8 mouse cellular contexts compared by ENCODE assay signal in the genomic region with DNA sequence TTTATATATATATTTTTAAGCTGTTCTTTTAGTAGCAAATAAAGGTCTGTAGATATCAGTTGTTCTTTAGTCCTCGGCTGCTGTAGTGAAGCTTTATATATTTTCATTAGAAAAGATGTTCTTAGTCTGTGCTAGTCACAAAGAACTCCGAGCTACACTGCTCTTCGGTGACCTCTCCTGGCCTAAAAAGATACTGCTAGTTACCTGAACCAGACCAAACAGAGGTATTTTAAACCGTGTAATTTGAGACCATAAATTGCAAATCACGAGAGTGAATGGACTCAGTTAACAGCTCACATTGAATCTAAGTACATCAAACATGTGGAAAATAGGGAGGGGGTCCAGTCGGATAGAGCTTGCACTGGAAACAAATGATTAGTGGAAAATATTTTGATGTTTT.
A peak's percentile ranks its signal among the peaks of the same experiment; 100 is the strongest.
DNase-seq lines count a peak whose midpoint lies in the region; ATAC-seq and TF ChIP-seq lines count a peak whose summit lies in the region.

No protein-coding gene starts in this region.

- H3K4me1 ChIP-seq in intestine, postnatal 0 days (replicated peaks; ENCODE audit: control insufficient read depth, insufficient read depth, low read length): no peaks in the 10 kb centered on the region
- H3K4me1 ChIP-seq in intestine, embryonic 15.5 days (replicated peaks): no peaks in the 10 kb centered on the region
- H3K4me1 ChIP-seq in MEL (ENCODE audit: control insufficient read depth in 1 of 2, insufficient read depth in 2 of 2, low read length in 2 of 2): no peaks in the 10 kb centered on the region
- H3K4me1 ChIP-seq in hindbrain, embryonic 15.5 days (replicated peaks): 0 out of 2 replicates have a peak, but pooled peaks cover 4% of the 10 kb centered on the region
- no peaks in the 10 kb centered on the region for H3K4me1 ChIP-seq in liver, embryonic 11.5 days (replicated peaks; ENCODE audit: control insufficient read depth, insufficient read depth, low read length)

- TF ChIP-seq EP300 in MEL (IDR thresholded peaks at IDR 0.05; ENCODE audit: low read depth in 1 of 2, low read length in 2 of 2): no peak

- no peaks in the 10 kb centered on the region for H3K36me3 ChIP-seq in intestine, postnatal 0 days (ENCODE audit: control insufficient read depth, insufficient read depth)
- H3K36me3 ChIP-seq in intestine, embryonic 15.5 days: no peaks in the 10 kb centered on the region
- H3K36me3 ChIP-seq in MEL (ENCODE audit: control insufficient read depth in 1 of 2, insufficient read depth in 2 of 2, low read length in 2 of 2): no peaks in the 10 kb centered on the region
- peaks cover 2% of the 10 kb centered on the region; the same call in 1 of the 2 replicates for H3K36me3 ChIP-seq in hindbrain, embryonic 15.5 days
- H3K36me3 ChIP-seq in liver, embryonic 11.5 days (ENCODE audit: control insufficient read depth, insufficient read depth, low read length): no peaks in the 10 kb centered on the region

- H3K79me2 ChIP-seq in MEL (ENCODE audit: control insufficient read depth, insufficient read depth, low read length, poor library complexity): no peaks in the 10 kb centered on the region

- TF ChIP-seq RAD21 in MEL (IDR thresholded peaks at IDR 0.05; ENCODE audit: low read depth, low read length): peak; percentile 65

- TF ChIP-seq POLR2A in MEL (IDR thresholded peaks at IDR 0.05; ENCODE audit: control insufficient read depth in 1 of 2, insufficient read depth in 1 of 2, low read depth in 1 of 2, low read length in 2 of 2, poor library complexity in 1 of 2): no peak

- peak; percentile 67 for TF ChIP-seq CTCF in intestine, postnatal 0 days (IDR thresholded peaks at IDR 0.05; ENCODE audit: low read depth)
- peak; percentile 29 to 57 (median 35); a peak in 5 of 6 replicates for TF ChIP-seq CTCF in MEL (IDR thresholded peaks at IDR 0.05 in 2 of 3, conservative IDR thresholded peaks at IDR 0.05 in 1 of 3; ENCODE audit: control insufficient read depth in 1 of 3, insufficient read depth in 1 of 3, low read depth in 2 of 3, low read length in 3 of 3, poor library complexity in 1 of 3, severe bottlenecking in 1 of 3)

- H3K4me3 ChIP-seq in intestine, postnatal 0 days (ENCODE audit: low read depth, low read length): no peak overlapping the region
- no peak overlapping the region for H3K4me3 ChIP-seq in intestine, embryonic 15.5 days (replicated peaks)
- H3K4me3 ChIP-seq in MEL (ENCODE audit: control insufficient read depth in 1 of 2, insufficient read depth in 1 of 2, low read depth in 2 of 2, low read length in 2 of 2): no peak overlapping the region
- no peak overlapping the region for H3K4me3 ChIP-seq in hindbrain, embryonic 15.5 days
- H3K4me3 ChIP-seq in liver, embryonic 11.5 days (ENCODE audit: low read depth, low read length): no peak overlapping the region

- ATAC-seq in intestine, postnatal 0 days: no peak
- no peak for ATAC-seq in intestine, embryonic 15.5 days
- peak; percentile 34; the same call in 1 of the 2 replicates for ATAC-seq in hindbrain, embryonic 15.5 days (ENCODE audit: low FRiP score, low read depth)
- no peak for ATAC-seq in liver, embryonic 11.5 days (replicated peaks; ENCODE audit: low FRiP score)

- peak; percentile 44 for DNase-seq in MEL (ENCODE audit: low read depth, low spot score)
- DNase-seq in cerebellum, postnatal 25 days: peak; percentile 45 to 77
- peak; percentile 22 for DNase-seq in lung, postnatal 36 days
- DNase-seq in liver, embryonic 11.5 days (ENCODE audit: low spot score): no peak
- no peak for DNase-seq in c-Kit-positive CD71-positive TER-119-positive erythroid progenitor cells, embryonic 14.5 days (ENCODE audit: low spot score)

- no peak overlapping the region for H3K4me2 ChIP-seq in intestine, postnatal 0 days (replicated peaks; ENCODE audit: low read depth)
- no peak overlapping the region for H3K4me2 ChIP-seq in intestine, embryonic 15.5 days (replicated peaks)
- no peak overlapping the region for H3K4me2 ChIP-seq in hindbrain, embryonic 15.5 days
- H3K4me2 ChIP-seq in liver, embryonic 11.5 days: no peak overlapping the region

- H3K27me3 ChIP-seq in intestine, postnatal 0 days (replicated peaks; ENCODE audit: control insufficient read depth, insufficient read depth, low read length): no peaks in the 10 kb centered on the region
- no peaks in the 10 kb centered on the region for H3K27me3 ChIP-seq in intestine, embryonic 15.5 days (replicated peaks)
- H3K27me3 ChIP-seq in MEL (ENCODE audit: control insufficient read depth in 1 of 2, insufficient read depth in 2 of 2, low read length in 2 of 2): no peaks in the 10 kb centered on the region
- no peaks in the 10 kb centered on the region for H3K27me3 ChIP-seq in hindbrain, embryonic 15.5 days
- no peaks in the 10 kb centered on the region for H3K27me3 ChIP-seq in liver, embryonic 11.5 days (replicated peaks; ENCODE audit: control insufficient read depth, insufficient read depth, low read length)

- no peaks in the 10 kb centered on the region for H3K9me3 ChIP-seq in intestine, postnatal 0 days (ENCODE audit: control insufficient read depth)
- H3K9me3 ChIP-seq in intestine, embryonic 15.5 days: no peaks in the 10 kb centered on the region
- H3K9me3 ChIP-seq in MEL (replicated peaks; ENCODE audit: insufficient read depth, low read length): no peaks in the 10 kb centered on the region
- H3K9me3 ChIP-seq in hindbrain, embryonic 15.5 days: no peaks in the 10 kb centered on the region; the same call in 1 of the 2 replicates
- H3K9me3 ChIP-seq in liver, embryonic 11.5 days (ENCODE audit: control insufficient read depth, low read length): no peaks in the 10 kb centered on the region

- WGBS in intestine, postnatal 0 days: 9% methylated on average over 6 of the region's 6 CpGs
- 10% methylated on average over 6 of the region's 6 CpGs for WGBS in intestine, embryonic 15.5 days
- WGBS in hindbrain, embryonic 15.5 days: 16% methylated on average over 6 of the region's 6 CpGs
- 18% methylated on average over 6 of the region's 6 CpGs for WGBS in liver, embryonic 11.5 days

- no peak overlapping the region for H3K9ac ChIP-seq in intestine, postnatal 0 days (ENCODE audit: low read depth, low read length)
- no peak overlapping the region for H3K9ac ChIP-seq in intestine, embryonic 15.5 days
- H3K9ac ChIP-seq in MEL (ENCODE audit: control insufficient read depth, low read depth, low read length, poor library complexity, severe bottlenecking): no peak overlapping the region
- H3K9ac ChIP-seq in hindbrain, embryonic 15.5 days: no peak overlapping the region
- H3K9ac ChIP-seq in liver, embryonic 11.5 days (ENCODE audit: low read depth, low read length): no peak overlapping the region

- no peak overlapping the region for H3K27ac ChIP-seq in intestine, postnatal 0 days (ENCODE audit: low read depth, low read length)
- no peak overlapping the region for H3K27ac ChIP-seq in intestine, embryonic 15.5 days
- no peak overlapping the region for H3K27ac ChIP-seq in MEL (ENCODE audit: control insufficient read depth, low read depth, low read length)
- H3K27ac ChIP-seq in hindbrain, embryonic 15.5 days (replicated peaks): no peak overlapping the region
- no peak overlapping the region for H3K27ac ChIP-seq in liver, embryonic 11.5 days (ENCODE audit: low read depth, low read length)

TF ChIP-seq in MEL, 35 proteins besides CTCF, POLR2A, EP300 and RAD21:
- TF ChIP-seq SMC3 (IDR thresholded peaks at IDR 0.05; ENCODE audit: low read depth, low read length): peak; percentile 68
- TF ChIP-seq MAX (IDR thresholded peaks at IDR 0.05; ENCODE audit: low read length): no peak
- no peak for TF ChIP-seq E2F4 (IDR thresholded peaks at IDR 0.05; ENCODE audit: borderline replicate concordance, low read depth, low read length)
- TF ChIP-seq ZC3H11A (IDR thresholded peaks at IDR 0.05; ENCODE audit: low read depth, low read length): peak; percentile 41
- no peak for TF ChIP-seq TAL1 (IDR thresholded peaks at IDR 0.05; ENCODE audit: low read length)
- no peak for TF ChIP-seq NRF1 (IDR thresholded peaks at IDR 0.05; ENCODE audit: insufficient read depth, low read depth, low read length, poor library complexity, severe bottlenecking)
- no peak for TF ChIP-seq ETS1 (IDR thresholded peaks at IDR 0.05; ENCODE audit: low read depth, low read length)

Comparison
In these comparisons a context has a peak if more than half of its experiments do, and no peak if none do; other contexts are left out.
1. DNase-seq: peak in MEL (single experiment), cerebellum, postnatal 25 days (2 of 2) and lung, postnatal 36 days (single experiment); none in liver, embryonic 11.5 days (single experiment) and c-Kit-positive CD71-positive TER-119-positive erythroid progenitor cells, embryonic 14.5 days (single experiment).